Mouse (Mus musculus): Measurements from ENCODE around the gene Hspg2.

Gene Hspg2

DNA sequence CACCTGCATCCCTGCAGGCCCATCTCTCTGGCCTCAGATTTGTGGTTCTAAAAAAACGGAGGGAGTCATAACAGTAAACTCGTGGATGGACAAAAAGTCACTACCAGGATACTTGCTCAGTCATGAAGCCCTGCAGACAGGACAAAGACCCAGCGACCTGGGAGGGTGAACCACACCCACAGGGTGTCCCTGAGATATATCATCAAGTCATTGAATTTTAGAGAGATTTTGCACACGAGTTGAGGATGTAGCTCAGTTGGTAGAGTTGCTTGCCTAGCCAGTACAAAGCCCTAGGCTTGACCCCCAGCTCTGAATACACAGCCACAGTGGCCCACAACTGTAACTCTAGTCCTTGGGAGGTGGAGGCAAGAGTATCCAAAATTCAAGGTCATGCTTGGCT, 7.4 kb upstream of the Hspg2 start:
- no peak for DNase-seq (ENCODE audit: low spot score in 2 of 2)

DNA sequence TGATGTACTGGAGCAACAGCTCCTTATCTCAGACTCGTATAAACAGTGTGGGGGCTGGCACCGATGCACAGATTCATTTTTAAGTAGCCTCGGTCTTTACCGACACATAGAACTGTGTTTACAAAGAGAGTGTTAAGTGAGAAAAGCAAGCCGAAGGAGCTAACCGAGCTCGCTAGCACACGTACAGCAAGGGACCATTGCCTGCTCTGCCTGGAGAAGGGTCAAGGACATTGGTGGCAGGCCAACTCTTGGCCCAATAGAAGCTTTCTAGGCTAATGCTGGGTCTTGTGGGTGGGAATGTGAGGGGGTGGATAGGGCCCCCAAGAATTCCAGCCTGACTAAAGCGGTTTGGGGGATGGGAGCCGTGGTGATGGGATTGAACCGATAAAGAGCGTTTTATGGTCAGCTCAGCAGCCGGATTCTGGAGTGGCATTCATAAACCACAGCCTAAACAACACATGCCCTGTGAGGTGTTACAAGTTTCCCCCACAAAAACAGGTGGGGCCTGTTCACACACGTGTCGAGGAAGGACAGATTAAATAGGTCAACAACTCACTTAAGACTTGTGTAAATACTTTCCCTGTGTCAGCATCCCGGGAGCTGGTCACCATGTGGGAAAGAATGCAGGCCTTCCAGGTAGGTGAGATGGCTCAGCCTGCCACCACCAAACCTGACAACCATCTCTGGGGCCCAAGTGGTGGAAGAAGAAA, 6.4 kb upstream of the Hspg2 start:
- DNase-seq (ENCODE audit: low spot score in 2 of 2) = no peak

DNA sequence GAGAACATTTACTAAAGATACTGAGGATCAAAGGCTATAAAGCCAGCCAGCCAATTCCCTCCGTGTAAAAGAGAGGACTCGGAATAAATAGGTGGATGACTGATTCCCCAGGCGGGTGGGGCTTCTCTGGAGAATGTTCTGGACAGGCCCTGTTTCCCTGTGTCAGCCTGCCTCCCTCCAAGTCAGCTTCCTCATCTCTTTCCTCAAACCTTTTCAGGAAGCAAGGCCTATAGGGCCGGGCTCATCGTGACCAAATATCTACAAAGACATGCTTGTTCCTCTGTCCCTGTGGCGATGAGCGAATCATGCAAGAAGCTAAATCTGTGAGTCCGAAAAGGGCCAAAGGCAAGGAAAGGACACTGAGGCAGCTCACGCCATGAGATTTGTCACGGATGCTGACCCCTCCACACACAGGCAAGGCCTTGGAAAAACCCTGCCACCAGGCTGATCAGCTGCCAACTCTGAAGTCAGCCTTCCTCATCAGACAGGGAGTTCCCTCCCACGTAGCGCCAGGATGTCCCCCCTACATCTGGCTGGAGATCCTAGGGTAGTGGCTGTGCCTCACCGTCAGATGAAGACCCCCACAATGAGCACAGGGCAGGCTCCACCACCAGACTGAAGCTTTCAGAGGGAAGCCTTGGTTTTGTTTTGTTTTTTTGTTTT, 3.3 kb upstream of the Hspg2 start:
- peak in 1 of 2 experiments; percentile 73 for DNase-seq (ENCODE audit: low spot score in 2 of 2)

DNA sequence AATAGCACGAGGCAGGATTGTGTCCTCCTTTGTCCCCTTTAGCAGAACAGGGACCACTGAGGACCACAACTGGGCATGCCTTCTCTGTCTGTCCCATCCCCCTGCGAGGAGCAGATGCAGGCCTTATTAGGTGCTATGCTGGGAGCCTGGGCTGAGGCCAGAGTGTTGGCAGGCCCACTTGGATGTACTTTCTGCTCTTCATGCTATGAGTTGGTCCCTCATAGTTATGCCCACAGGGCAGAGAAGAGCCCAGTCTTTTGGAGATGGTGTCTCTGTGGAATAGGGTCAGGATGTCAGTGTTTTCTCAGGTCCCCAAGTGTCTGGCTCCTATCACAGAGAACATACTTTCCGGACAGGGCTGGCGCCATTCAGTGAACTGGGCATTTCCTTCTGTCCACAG, 1.6 kb upstream of the Hspg2 start:
- peak in 1 of 2 experiments; percentile 58 for DNase-seq (ENCODE audit: low spot score in 2 of 2)

DNA sequence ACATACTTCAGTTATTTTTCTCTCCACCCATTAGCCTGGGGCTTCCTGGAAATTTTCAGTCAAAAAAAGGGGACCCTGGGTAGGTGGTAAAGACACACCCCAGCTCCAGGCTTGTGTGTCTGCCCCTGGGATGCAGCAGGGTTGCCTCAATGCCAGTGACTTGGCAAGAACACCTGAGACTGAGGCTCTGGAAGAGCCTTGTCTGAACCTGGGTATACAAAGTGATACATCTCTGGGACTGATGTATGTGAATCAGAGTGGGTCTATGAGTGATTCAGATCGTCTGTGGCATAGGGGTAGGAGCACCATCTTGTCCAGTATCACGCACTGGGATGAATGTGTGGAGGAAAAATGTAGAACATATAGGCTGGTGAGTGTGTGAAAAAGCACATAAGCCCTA, 1.0 kb upstream of the Hspg2 start:
- no peak for DNase-seq (ENCODE audit: low spot score in 2 of 2)

DNA sequence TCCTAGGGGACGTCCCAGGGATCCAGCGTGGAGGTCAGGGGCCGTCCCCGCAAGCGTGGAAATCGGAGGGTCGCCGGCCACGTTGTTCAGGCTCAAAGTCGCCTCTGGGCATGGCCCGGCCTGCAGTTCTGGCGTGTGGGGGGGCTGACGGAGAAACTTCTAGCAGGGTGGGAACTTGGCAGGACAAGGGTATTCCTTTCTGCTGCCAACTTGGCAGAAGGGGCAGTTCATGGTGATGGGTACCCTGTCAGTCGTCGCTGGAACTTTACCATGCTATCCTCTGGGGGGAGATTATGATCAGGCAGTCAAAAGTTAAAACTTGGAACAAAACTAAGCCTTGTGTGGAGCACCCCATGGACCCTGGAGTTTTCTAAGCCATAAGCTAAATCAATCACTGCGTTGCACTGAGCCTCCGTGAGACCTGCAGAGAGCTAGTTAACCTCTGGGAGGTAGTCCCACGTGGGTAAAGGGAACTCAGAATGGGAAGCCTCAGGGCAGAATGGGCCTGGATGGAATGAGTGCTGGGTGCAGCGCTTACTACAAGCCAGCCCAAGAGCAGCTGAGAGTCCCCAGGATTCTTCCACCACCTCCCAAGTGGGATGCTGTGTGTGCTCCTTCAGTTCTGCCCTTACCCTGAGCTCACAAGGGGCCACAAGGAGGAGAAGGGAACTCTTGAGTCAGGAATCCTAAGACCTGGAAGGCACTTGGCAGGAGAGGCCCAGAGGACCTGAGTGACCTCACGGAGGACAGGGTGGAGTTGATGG, 694 bp downstream of the Hspg2 start:
- peak in 1 of 2 experiments; percentile 49 for DNase-seq (ENCODE audit: low spot score in 2 of 2)

DNA sequence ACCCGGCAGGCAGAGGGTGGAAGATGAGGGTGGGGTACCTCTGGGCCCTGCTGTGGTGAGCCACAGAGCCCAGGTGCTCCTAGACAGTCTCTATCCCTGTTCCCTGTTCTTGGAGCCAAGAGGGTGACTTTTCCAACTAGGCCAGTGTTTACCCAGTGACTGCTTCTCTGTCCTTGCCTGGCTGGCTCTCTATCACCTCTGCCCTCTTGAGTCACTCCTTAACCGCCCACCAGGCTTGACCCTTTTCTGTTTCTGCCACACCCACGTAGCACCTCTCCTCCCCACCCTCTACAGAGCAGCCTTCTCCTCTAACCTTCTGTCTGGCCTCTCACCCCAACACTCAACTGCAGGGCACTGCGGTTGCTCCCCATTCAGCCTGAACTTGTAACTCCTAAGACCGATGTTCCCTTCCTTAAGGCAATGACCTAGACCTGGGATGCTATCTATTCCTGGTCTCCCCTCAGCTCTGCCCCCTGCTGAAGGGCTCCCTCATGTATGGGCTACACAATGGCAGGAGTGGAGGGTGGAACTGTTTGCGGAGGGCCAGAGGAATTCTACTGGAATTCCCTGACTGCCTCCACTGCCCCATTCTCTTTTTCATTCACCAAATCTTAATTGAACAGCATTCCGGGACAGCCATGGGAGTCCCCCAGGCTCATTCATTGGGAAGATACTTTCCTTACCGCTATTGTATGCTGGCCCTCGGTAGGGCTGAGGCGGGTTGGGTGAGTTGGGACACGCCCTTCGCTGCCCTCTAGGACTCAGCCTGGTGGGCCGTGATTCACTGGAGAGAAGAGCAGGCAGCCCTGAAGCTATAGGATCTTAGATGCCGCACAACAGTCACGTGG, 1.5 kb downstream of the Hspg2 start:
- no peak for DNase-seq (ENCODE audit: low spot score in 2 of 2)

DNA sequence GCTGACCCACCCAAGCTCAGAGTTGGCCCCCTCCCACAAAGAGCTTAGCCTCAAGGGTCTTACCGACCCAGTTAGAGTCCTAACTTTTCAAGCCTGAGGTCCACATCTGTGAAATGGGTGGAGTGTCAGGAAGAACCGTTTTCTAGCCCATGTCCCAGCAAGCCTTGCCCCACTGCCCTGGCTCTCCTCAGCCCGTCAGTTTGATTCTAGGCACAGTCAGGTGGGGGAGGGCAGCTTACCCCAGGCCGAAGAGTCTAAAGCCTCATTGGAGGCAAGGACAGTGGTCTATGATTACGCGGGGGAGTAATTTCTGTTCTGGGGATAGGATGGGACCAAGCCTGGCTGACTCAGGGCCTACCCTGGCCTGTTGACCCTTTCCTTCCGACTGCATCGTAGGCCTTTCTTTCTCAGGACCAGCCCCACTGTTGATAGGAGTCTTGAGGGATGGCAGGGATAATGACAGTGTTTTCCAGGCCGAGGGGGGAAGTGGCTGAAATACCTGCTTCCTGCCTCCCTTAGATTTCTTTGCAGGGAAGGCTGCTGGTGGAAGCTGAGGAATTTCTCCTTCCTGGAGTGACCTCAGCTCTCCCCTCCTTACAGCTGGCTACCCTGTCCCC, 2.2 kb downstream of the Hspg2 start:
- peak in 1 of 2 experiments; percentile 54 for DNase-seq (ENCODE audit: low spot score in 2 of 2)

DNA sequence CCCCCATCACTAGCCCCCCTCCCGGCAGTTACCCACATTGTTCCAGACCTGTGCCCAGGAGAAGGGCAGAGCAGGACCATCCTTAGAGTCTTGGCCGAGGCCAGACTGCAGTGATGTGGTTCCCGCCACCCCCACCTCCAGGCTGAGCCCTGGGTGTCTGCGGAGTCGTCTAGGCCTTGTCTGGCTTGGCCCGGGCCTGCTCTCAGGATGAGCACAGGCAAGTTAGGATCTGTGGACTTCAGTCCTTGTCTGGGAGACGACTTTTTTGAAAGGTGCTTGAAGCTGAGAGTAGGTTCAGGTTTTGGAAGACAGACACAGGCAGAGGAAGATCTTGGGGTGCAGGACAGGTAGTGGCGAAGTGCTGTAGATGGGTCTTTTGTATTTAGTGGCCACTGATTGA, 2.8 kb downstream of the Hspg2 start:
- no peak for DNase-seq (ENCODE audit: low spot score in 2 of 2)

DNA sequence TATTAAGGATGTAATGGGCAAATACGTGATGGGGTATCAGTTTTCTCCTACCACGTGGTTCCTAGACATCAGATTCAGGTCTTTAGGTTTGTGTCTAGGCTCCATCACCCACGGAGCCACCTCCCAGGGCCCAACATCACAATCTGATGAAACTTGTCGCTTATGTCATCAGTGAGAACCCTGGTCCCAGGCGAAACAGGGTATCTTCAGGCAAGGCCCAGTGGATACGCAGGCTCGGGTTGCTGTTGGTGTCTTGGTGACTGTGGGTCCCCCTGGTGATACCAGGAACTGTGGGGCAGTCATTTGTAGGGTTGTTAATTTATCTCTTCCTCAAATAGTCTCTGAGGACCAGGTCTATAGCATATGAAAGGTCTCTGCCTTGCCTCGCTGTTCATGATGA, 4.7 kb downstream of the Hspg2 start:
- DNase-seq (ENCODE audit: low spot score in 2 of 2) = no peak

DNA sequence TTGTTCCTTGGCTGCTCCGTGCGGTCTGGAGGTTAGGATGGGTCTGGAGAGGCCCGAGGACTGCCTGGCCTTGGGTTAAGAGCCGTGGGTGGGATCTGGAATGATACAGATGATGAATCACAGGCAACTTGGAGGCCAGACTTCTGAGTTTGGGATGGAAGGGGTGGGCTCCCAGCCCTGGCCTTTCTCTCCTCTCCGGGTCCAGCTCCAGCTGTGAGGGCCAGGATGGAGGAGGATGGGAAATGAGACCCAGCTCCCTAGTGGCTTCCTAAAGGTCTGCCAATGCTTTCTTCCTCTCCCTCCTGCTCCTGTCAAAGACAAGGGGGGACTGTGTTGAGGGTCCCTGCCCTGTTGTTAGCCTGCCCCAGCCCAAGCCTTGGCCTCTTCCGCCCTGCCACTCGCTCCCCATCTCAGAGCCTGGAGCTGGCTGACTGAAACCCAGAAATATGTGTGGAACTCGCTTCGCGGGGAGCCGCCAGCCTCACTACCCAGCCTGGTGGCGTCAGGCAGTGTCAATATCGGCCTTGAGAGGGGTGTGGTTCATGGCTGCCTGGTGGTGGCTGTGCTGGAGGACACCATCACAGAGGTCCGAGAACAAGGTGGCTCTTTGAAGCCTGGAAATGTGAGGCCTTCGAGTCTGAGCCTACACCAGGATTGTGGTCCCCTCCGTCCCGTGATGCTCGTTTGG, 5.3 kb downstream of the Hspg2 start:
- peak; percentile 82 to 83 for DNase-seq (ENCODE audit: low spot score in 2 of 2)

DNA sequence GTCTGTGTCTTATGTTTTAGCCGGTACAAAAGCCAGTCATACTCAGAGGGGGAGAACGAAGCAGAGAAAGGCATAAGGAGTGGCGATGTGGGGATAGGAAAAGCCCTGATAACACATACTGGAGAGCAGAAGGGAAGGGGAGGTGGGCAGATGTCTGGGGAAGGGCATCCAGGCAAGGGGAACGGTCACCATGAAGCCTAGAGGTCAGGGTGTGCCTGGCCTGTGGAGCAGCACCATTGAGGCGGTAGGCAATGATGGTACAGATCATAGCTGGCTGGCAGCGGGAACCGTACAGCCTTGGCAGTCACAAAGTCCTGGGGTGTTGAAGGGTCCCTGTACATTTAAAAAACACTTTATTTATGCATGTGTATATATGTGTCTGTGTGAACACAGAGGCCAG, 6.1 kb downstream of the Hspg2 start:
- DNase-seq (ENCODE audit: low spot score in 2 of 2) = no peak

DNA sequence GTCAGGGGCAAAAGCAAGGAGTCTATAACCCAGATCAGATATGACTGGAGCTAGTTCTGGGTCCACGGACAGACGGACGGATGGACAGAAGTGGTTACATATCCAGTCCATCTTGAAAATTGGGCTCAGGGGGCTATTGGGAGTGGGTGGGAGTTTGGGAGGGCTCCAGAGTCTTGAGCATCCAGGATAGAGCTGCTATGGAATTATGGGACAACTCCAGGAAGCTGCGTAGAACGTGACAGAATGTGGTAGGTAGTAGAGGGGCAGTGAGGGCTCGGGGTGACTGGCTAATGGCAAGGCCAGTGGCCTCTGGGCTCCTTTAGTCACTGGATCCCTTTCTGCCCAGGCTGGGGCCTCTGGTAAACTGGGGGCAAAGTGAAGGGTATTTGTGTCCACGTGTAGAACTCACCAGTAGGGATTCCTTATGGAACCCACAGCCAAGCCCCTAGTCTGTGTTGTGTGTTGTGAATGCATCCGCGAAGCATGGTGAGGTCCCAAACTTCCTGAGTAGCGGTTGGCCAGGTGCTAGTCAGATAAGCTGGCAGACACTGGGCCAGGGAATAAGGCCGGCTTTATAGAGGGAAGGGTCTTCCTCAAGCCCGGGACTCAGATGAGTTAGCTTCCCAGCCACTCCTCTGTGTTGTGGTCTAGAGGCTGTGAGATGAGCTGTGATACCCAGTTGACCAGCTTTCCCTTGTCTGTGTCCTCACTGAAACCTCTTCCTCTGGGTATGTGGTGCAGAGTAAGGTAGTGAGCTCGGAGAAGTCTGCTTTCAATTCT, 6.9 kb downstream of the Hspg2 start:
- no peak for DNase-seq (ENCODE audit: low spot score in 2 of 2)

DNA sequence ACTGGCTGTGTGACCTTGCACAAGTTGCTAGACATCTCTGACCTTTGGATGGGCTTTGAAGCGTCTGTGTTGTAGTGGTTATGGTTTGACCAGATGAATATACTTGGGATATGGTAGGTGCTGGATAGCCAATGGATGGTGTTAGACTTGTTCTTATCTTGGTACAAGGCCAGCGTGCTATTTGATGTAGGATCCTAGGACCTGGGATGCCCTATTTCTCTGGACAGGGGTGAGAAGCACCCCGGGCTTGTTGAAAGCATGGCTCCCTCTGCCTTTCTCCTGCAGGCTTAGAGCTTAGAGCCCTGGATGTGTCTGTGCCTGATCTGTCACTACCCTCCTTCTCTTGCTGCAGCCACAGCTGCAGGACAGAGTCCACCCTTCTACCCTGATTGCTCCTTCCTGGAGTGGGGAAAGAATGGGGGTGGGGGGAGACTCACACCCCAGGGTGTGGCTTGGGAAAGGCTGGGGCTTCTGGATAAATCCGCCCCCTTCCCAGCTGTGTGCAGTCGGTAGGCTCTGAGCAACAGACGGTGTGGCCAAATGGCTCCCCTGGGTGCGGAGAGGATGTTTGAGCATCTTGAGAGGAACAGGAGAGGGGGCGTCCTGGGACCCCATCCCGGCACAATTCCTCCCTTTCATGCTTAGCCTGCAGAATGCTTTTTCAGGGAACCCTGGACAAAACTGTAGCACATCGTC, 7.6 kb downstream of the Hspg2 start:
- DNase-seq (ENCODE audit: low spot score in 2 of 2) = peak; percentile 91 to 94

DNA sequence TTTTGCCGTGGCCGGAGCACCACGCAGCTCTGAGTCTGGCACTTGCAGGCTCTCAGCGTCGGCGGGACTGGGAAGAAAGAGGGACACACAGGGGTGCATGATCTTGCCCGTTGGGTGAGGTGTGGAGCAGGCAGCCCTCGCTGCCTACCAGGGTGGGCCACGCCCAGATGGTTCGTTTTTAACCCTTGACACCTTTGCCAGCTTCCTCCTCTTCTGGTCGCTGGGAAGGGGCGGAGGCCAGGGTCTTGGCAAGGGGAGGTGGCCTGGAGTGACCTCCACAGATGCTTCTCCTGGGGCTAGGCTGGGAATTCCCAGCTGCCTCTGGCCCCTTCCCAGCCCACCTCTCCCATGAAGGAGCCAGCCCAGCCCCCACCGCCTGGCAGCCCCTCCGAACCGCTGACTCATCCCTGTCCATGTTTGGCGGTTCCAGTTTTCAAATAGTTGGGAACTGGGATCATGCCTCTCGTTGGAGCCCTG, 8.2 kb downstream of the Hspg2 start:
- peak; percentile 88 for DNase-seq (ENCODE audit: low spot score in 2 of 2)

DNA sequence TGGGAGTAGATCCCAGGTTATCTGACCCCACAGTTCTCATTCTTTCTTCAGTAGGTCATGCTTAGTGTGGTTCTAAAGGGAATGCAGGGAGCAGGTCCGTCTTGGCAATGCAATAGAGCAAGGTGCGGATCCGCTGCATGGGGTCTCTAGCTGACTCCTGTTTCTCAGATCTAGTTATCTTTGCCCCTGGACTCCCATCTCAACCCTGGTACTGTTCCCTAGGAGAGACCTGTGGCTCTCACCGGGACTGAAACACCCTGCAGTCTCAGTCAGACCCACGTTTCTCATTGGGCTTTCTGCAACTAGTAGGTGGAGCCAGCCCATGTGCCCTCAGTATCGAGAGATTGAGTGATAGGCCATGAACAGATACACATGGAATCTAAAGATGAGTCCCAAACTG, 9.0 kb downstream of the Hspg2 start:
- DNase-seq (ENCODE audit: low spot score in 2 of 2) = no peak

DNA sequence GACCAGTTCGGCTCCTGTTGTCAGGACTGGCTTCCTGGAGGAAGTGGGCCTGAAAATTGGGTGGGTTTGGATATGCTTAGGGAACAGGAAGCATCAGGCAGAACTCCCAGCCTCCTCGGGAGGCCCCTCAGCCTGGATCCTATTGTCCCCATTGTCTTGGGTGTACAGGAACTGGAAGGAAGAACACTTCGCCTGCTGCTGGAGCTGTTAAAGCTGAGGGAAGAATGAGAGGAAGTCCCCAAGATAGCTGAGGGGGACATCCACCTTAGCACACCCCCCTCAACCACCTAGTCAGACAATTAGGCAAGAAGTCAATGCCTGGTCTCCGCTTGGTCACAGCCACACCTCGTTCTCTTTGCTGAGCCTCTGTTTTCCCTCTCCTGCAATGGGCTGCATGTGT, 9.7 kb downstream of the Hspg2 start:
- peak; percentile 73 to 91 for DNase-seq (ENCODE audit: low spot score in 2 of 2)

DNA sequence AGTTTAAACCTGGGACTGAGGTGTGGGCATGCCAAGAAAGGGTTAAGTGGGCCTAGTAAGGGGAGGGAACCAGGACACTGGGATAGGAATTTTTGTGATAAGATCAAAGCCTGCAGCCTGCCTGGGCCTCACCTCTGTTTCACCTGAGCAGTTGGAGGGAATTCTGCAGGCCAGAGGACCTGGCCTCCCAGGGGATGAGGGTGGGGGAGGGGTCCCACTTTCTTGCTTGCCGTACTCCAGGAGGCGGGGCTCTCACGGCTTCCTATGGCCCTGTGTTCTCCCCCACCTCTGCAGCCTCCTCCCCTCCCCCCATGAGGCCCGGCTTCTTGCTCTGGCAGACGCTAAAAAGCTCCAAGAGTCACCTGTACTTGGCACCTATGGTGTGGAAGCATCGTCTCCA, 11.2 kb downstream of the Hspg2 start:
- DNase-seq (ENCODE audit: low spot score in 2 of 2) = no peak
